Mouse (Mus musculus) adrenal gland, postnatal 10 days (tissue): ENCODE measurements around the gene Lamc3. TPM values are rescaled to one million over a fixed set of nuclear protein-coding genes. Genes with fewer than 3 reads are reported as not detected.
A peak's percentile ranks its signal among the peaks of the same experiment; 100 is the strongest.

Experiments used
- DNase-seq: peaks from one replicate; pipeline ENCODE4 v3.0.0; 2021; ENCODE audit warnings: mixed read lengths
- total RNA-seq, 2 experiments: library from RNA; stranded (reverse); gene quantifications; 2 replicates each; pipeline ENCODE4 v1.2.3; 2021

Lamc3 gene
- total RNA-seq, 2 experiments from 2014 or later: 11.3 to 11.4 TPM

- DNase-seq: no peak
Measured at GRCm38 (mm10) chr2:31935054-31935453, 48.0 kb downstream of the Lamc3 start.

GRCm38 (mm10) chr2:31938298-31938697 is 51.2 kb downstream of the Lamc3 start:
- DNase-seq: no peak

- no peak for DNase-seq
Measured at GRCm38 (mm10) chr2:31943011-31943410, 55.9 kb downstream of the Lamc3 start.

GRCm38 (mm10) chr2:31945580-31945979 is 58.5 kb downstream of the Lamc3 start:
- DNase-seq: no peak

- DNase-seq: peak; percentile 26
Measured at GRCm38 (mm10) chr2:31948392-31948791, 61.3 kb downstream of the Lamc3 start.

GRCm38 (mm10) chr2:31948801-31949200 is 61.7 kb downstream of the Lamc3 start:
- no peak for DNase-seq

- DNase-seq: peak; percentile 79
Measured at GRCm38 (mm10) chr2:31950058-31950871, 63.2 kb downstream of the Lamc3 start, which contains the start of gene Aif1l. Aif1l (plus strand) TSS chr2:31950139.

- no peak for DNase-seq
Measured at GRCm38 (mm10) chr2:31950966-31951365, 63.9 kb downstream of the Lamc3 start.

GRCm38 (mm10) chr2:31952236-31952635 is 65.1 kb downstream of the Lamc3 start:
- peak; percentile 30 for DNase-seq

- DNase-seq: no peak
Measured at GRCm38 (mm10) chr2:31952725-31953124, 65.6 kb downstream of the Lamc3 start.

GRCm38 (mm10) chr2:31953687-31954086 is 66.6 kb downstream of the Lamc3 start:
- DNase-seq: no peak

GRCm38 (mm10) chr2:31954779-31955181 is 67.7 kb downstream of the Lamc3 start:
- peak; percentile 38 for DNase-seq

- no peak for DNase-seq
Measured at GRCm38 (mm10) chr2:31955686-31956085, 68.6 kb downstream of the Lamc3 start.

GRCm38 (mm10) chr2:31957211-31957610 is 70.1 kb downstream of the Lamc3 start:
- no peak for DNase-seq

GRCm38 (mm10) chr2:31960986-31961385 is 73.9 kb downstream of the Lamc3 start:
- no peak for DNase-seq

GRCm38 (mm10) chr2:31961791-31962222 is 74.7 kb downstream of the Lamc3 start:
- DNase-seq: no peak

GRCm38 (mm10) chr2:31962501-31963224 is 75.6 kb downstream of the Lamc3 start:
- no peak for DNase-seq

- no peak for DNase-seq
Measured at GRCm38 (mm10) chr2:31963491-31963890, 76.4 kb downstream of the Lamc3 start.

GRCm38 (mm10) chr2:31964191-31964590 is 77.1 kb downstream of the Lamc3 start:
- DNase-seq: no peak

- peak; percentile 67 for DNase-seq
Measured at GRCm38 (mm10) chr2:31965110-31965509, 78.0 kb downstream of the Lamc3 start.

GRCm38 (mm10) chr2:31966801-31967200 is 79.7 kb downstream of the Lamc3 start:
- DNase-seq: no peak

GRCm38 (mm10) chr2:31972589-31972988 is 85.5 kb downstream of the Lamc3 start:
- no peak for DNase-seq

GRCm38 (mm10) chr2:31974141-31974808 is 87.2 kb downstream of the Lamc3 start, which contains the start of gene Nup214:
Nup214 (plus strand) TSS chr2:31974436.
- peak; percentile 100 for DNase-seq
